Mouse (Mus musculus) ES-Bruce4 (cell line): Measurements from ENCODE around the gene Klf15. TPM values are rescaled to one million over a fixed set of nuclear protein-coding genes. Genes with fewer than 3 reads are reported as not detected.

Source experiments
- H3K27ac ChIP-seq: 2 replicates; pipeline ENCODE4 v1.5.1; 2012; ENCODE audit warnings: low read length, inconsistent platforms; ENCODE audit not compliant: insufficient read depth
- H3K27me3 ChIP-seq: 2 replicates; pipeline ENCODE4 v1.6.1; 2012; ENCODE audit warnings: mild to moderate bottlenecking, low read length, inconsistent platforms; ENCODE audit not compliant: control insufficient read depth, poor library complexity, insufficient read depth, severe bottlenecking
- H3K36me3 ChIP-seq: 2 replicates; pipeline ENCODE4 v1.6.1; 2012; ENCODE audit warnings: inconsistent platforms, mild to moderate bottlenecking, low read length, moderate library complexity; ENCODE audit not compliant: control insufficient read depth, poor library complexity, insufficient read depth, severe bottlenecking
- H3K4me1 ChIP-seq: one replicate; pipeline ENCODE4 v1.8.1; 2011; ENCODE audit warnings: low read length; ENCODE audit not compliant: control insufficient read depth, insufficient read depth
- H3K4me3 ChIP-seq: 2 replicates; pipeline ENCODE4 v1.5.1; 2011; ENCODE audit warnings: low read depth, mild to moderate bottlenecking, low read length
- H3K9ac ChIP-seq: 2 replicates; pipeline ENCODE4 v1.6.1; 2012; ENCODE audit warnings: low read depth, mild to moderate bottlenecking, inconsistent platforms; ENCODE audit not compliant: poor library complexity, severe bottlenecking
- H3K9me3 ChIP-seq: replicated peaks from 2 replicates; pipeline ENCODE4 v1.6.1; 2012; ENCODE audit warnings: mild to moderate bottlenecking, low read length, inconsistent platforms; ENCODE audit not compliant: control insufficient read depth, poor library complexity, insufficient read depth, severe bottlenecking
- CTCF ChIP-seq: IDR thresholded peaks from one replicate; pipeline ENCODE4 v1.8.1; 2011; ENCODE audit warnings: low read depth, low read length
- EP300 ChIP-seq: IDR thresholded peaks from 2 replicates; pipeline ENCODE4 v1.6.1; 2011; ENCODE audit warnings: low read depth, low read length; ENCODE audit not compliant: insufficient read depth
- POLR2A ChIP-seq: IDR thresholded peaks from one replicate; pipeline ENCODE4 v1.8.1; 2011; ENCODE audit warnings: low read length; ENCODE audit not compliant: insufficient read depth
- polyA plus RNA-seq: library from polyadenylated mRNA; stranded (reverse); fragments of >200 nt; gene quantifications from 2 replicates; pipeline ENCODE4 v1.2.4, GENCODE M21; 2011; ENCODE audit warnings: low read depth; ENCODE audit not compliant: missing spikeins, insufficient read depth, insufficient read length

The Klf15 gene
- polyA plus RNA-seq, 1 experiment, result 7.4 TPM

DNA sequence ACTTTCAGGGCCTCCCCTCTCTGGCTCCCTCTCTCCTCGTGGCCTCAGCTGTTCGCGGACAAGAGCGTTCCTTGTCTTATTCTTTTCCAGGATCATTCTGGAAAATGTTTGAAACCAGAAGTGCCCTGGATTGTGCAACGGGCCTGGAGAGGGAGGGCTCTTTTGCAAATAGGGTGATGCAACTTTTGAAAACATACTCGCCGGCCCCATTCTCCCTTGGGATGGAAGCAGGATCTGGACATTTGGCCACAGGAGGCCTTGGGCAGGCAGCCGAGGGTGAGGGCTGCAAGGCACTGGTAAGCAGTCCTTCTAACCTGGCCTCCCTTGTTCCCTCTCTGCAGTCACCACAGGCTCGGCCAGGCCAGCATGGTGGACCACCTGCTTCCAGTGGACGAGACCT, 3.7 kb downstream of the Klf15 start:
- Histone ChIP-seq H3K4me3 (no peak overlapping the region), H3K27ac (no peak overlapping the region)
- no peak for TF ChIP-seq CTCF
- no peak for TF ChIP-seq POLR2A
- no peak for TF ChIP-seq EP300

GRCm38 (mm10) chr6:90466847-90467410, 4.6 kb downstream of the Klf15 start:
- TF ChIP-seq EP300, result no peak
- no peak overlapping the region for H3K9ac ChIP-seq
- no peaks in the 10 kb centered on the region for H3K27me3 ChIP-seq
- no peaks in the 10 kb centered on the region for H3K4me1 ChIP-seq
- H3K4me3 ChIP-seq, result no peak overlapping the region
- H3K36me3 ChIP-seq, result no peaks in the 10 kb centered on the region
- no peaks in the 10 kb centered on the region for H3K9me3 ChIP-seq
- H3K27ac ChIP-seq, result no peak overlapping the region

More for the DNA sequence above, 3.7 kb downstream of the Klf15 start:
- Histone ChIP-seq H3K9me3 (no peaks in the 10 kb centered on the region), H3K9ac (no peak overlapping the region), H3K27me3 (no peaks in the 10 kb centered on the region), H3K36me3 (no peaks in the 10 kb centered on the region), H3K4me1 (no peaks in the 10 kb centered on the region)

DNA sequence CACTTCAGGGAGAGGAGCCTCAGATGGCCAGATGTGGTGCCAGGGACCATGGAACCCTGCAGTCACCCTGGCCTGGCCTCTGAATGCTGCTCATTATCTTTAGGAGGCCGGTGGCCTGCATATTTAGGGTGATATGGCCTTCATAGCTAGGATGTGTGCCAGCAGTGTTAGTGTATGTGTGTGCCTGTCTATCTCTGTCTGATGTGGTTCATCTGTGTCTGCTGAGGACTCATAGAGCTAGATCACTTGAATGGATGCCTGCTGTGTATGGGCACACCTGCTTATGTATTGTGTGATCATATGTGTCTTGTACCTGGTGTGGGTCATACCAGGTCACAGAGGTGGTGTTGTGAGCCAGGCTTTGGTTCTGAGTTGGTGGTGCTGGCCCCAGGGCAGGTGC, 5.8 kb downstream of the Klf15 start:
- Histone ChIP-seq H3K27me3 (no peaks in the 10 kb centered on the region), H3K27ac (no peak overlapping the region), H3K4me1 (no peaks in the 10 kb centered on the region), H3K36me3 (no peaks in the 10 kb centered on the region), H3K9me3 (no peaks in the 10 kb centered on the region), H3K4me3 (no peak overlapping the region), H3K9ac (no peak overlapping the region)
- TF ChIP-seq CTCF (no peak), EP300 (no peak), POLR2A (no peak)

DNA sequence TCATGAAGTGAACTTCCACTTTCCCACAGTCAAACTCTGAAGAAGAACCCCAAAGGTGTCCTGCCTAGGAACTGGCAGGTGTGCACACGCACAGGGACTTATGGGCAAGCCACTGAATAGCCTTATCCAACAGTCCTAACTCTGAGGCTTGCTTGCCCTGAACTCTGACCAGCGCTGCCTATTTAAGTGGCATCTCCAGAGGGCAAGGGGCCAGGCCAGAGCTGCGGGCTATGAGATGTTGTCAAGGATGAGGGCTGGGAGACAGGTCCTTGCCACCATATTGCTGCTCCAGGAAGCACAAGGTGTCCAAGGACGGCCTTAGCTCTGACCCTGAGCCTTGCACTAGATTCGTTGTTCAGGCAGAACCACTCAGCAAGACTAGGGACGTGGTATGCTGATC, 6.7 kb downstream of the Klf15 start:
- H3K27ac ChIP-seq, result no peak overlapping the region
- H3K9me3 ChIP-seq, result no peaks in the 10 kb centered on the region
- no peaks in the 10 kb centered on the region for H3K4me1 ChIP-seq
- H3K36me3 ChIP-seq, result no peaks in the 10 kb centered on the region
- H3K4me3 ChIP-seq, result no peak overlapping the region
- H3K27me3 ChIP-seq, result no peaks in the 10 kb centered on the region
- H3K9ac ChIP-seq, result no peak overlapping the region
- no peak for TF ChIP-seq EP300
- no peak for TF ChIP-seq POLR2A
- TF ChIP-seq CTCF, result no peak

DNA sequence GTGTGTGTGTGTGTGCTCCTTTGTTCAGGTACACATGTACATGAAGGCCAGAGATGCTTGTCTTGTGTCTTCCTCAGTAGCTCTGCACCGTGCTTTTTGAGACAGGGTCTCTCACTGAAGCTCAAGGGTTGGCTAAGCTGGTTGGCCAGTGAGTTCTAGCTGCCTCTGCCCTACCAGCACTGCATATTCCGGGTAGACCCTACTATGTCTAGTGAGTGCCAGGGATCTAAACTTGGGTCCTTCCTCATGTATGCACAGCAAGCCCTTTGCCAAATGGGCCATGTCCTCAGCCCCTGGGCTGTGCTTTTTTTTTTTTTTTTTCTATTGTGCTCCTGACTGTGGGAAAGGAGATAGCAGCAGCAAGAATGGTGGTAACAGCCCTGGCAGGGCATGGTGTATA, 7.9 kb downstream of the Klf15 start:
- no peak for TF ChIP-seq POLR2A
- no peak for TF ChIP-seq EP300
- no peak for TF ChIP-seq CTCF
- Histone ChIP-seq H3K27me3 (no peaks in the 10 kb centered on the region), H3K4me3 (no peak overlapping the region), H3K9ac (no peak overlapping the region), H3K4me1 (peaks cover 5% of the 10 kb centered on the region), H3K9me3 (no peaks in the 10 kb centered on the region), H3K36me3 (no peaks in the 10 kb centered on the region), H3K27ac (no peak overlapping the region)

DNA sequence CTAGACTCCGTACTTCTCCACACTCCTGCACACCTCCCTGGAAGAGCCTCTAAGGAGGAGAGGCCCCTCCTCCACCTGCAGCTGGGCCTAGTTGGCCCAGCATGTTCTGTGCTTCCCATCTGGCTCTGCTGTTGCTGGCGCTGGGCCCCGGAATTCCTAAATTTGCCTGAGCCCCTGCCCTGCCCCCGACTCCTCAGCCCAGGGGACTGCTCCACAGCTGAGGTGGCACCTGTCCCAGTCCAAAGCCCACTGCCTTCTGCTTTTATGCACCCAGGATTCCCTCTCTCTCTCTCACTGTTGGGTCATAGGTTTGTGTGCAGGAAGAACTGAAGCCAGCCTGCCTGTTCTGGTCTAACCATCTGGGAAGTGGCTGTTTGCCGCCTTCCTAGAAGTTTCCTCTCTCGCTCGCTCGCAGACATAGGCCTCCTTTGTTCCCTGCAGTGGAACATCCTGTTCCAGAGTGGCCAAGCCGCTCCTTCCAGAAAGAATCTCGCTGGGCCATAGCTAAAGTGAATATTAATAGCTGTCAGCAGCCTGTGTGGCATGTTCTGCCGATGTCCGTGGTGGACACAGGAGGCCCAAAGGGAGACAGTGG, 8.7 kb downstream of the Klf15 start:
- Histone ChIP-seq H3K4me1 (peaks cover 8% of the 10 kb centered on the region), H3K27me3 (no peaks in the 10 kb centered on the region), H3K27ac (no peak overlapping the region), H3K36me3 (no peaks in the 10 kb centered on the region), H3K9me3 (no peaks in the 10 kb centered on the region), H3K4me3 (no peak overlapping the region), H3K9ac (no peak overlapping the region)
- no peak for TF ChIP-seq CTCF
- no peak for TF ChIP-seq EP300
- TF ChIP-seq POLR2A, result no peak
